Mouse (Mus musculus) kidney, adult 2 months (tissue): Measurements from ENCODE around the gene Sprr2k. TPM values are rescaled to one million over a fixed set of nuclear protein-coding genes. Genes with fewer than 3 reads are reported as not detected.

Experiments used
- DNase-seq: peaks from one replicate; pipeline ENCODE4 v3.0.0; 2021
- H3K27ac ChIP-seq: fragments of 200-500 bp; 2 replicates; pipeline ENCODE4 v1.5.1; 2012; ENCODE audit warnings: low read depth, low read length, control low read depth, inconsistent platforms; ENCODE audit not compliant: insufficient read depth
- H3K27me3 ChIP-seq: fragments of 200-500 bp; replicated peaks from 2 replicates; pipeline ENCODE4 v1.6.1; 2012; ENCODE audit warnings: mild to moderate bottlenecking, moderate library complexity, low read length, inconsistent platforms; ENCODE audit not compliant: control insufficient read depth, insufficient read depth
- H3K36me3 ChIP-seq: fragments of 200-500 bp; 2 replicates; pipeline ENCODE4 v1.6.1; 2012; ENCODE audit warnings: mild to moderate bottlenecking, moderate library complexity, low read length, inconsistent platforms; ENCODE audit not compliant: control insufficient read depth, insufficient read depth
- H3K4me1 ChIP-seq: fragments of 200-500 bp; 2 replicates; pipeline ENCODE4 v1.6.1; 2011; ENCODE audit warnings: low read length; ENCODE audit not compliant: control insufficient read depth, insufficient read depth
- H3K4me3 ChIP-seq: fragments of 200-500 bp; 2 replicates; pipeline ENCODE4 v1.5.1; 2011; ENCODE audit warnings: mild to moderate bottlenecking, low read depth, low read length, control low read depth; ENCODE audit not compliant: insufficient read depth
- CTCF ChIP-seq: fragments of 200-500 bp; conservative IDR thresholded peaks from 2 replicates; pipeline ENCODE4 v1.5.1; 2011; ENCODE audit warnings: low read depth, mild to moderate bottlenecking, control low read depth, low read length, moderate library complexity, mixed read lengths; ENCODE audit not compliant: insufficient read depth, insufficient read length
- POLR2A ChIP-seq: fragments of 200-500 bp; IDR thresholded peaks from one replicate; pipeline ENCODE4 v1.6.1; 2011; ENCODE audit warnings: low read depth, low read length, control low read depth
- WGBS: fragments of 180-500 bp; shearing (Covaris S2); methylation state at CpG from one replicate; pipeline ENCODE4 v1.1.7; 2018; 5-methylcytosine and 5-hydroxymethylcytosine counted together
- polyA plus RNA-seq: library from polyadenylated mRNA; depleted of rRNA; stranded (reverse); fragments of >200 nt; gene quantifications from 2 replicates; pipeline ENCODE4 v1.2.3, GENCODE M21; 2012; rRNA removed

Sprr2k gene
- polyA plus RNA-seq = not detected in 2 replicates

DNA sequence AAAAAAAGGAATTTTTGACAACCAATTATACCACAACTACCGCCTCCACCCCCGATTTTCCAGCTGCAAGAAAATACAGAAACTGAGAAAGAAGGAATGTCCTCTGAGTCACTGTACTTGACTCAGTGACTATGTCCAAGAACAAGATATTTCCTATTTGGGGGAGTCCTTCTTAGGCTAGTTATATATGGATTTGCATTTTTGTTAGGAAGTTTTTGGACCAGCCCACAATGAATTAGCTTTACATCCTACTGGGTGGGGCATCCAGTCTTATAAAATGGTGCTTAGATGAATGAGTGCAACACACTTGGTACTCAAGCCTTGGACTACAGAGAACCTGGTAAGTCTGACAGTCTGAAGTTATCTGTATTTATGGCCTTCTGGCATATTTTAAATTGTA, at the start of gene Sprr2k:
TSS of gene Sprr2k (plus strand) at position 301 of the 400 bp plus-strand sequence.
- no peaks in the 10 kb centered on the region for H3K4me1 ChIP-seq
- no peak within 1 kb of the TSS for H3K4me3 ChIP-seq
- H3K27ac ChIP-seq = no peak within 1 kb of the TSS
- no peak for TF ChIP-seq CTCF
- no peak for TF ChIP-seq POLR2A
- no peak for DNase-seq
- 85% methylated on average over 2 of the region's 2 CpGs for WGBS
- no peaks in the 10 kb centered on the region for H3K36me3 ChIP-seq
- H3K27me3 ChIP-seq = no peaks in the 10 kb centered on the region

DNA sequence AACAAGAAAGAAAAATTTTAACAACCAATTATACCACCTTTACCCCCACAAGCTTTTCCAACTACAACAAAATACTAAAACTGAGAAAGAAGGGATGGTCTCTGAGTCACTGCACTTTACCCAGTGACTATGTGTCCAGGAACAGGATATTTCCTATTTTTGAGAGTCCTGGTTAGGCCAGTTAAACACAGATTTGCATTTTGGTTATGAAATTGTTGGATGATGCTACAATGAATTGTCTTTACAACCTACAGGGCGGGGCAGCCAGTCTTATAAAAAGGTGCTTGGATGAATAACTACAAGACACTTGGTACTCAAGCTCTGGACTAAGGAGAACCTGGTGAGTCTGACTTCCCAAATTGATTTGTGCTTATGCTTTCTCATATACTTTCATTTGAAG, 47.0 kb upstream of the Sprr2k start, which contains the start of gene Sprr2h:
TSS of gene Sprr2h (plus strand) at position 301 of the 400 bp plus-strand sequence.
- no peak within 1 kb of the TSS for H3K4me3 ChIP-seq
- H3K27me3 ChIP-seq = no peaks in the 10 kb centered on the region
- no peaks in the 10 kb centered on the region for H3K4me1 ChIP-seq
- WGBS = 92% methylated on average over 1 of the region's 1 CpGs
- H3K36me3 ChIP-seq = no peaks in the 10 kb centered on the region
- no peak for TF ChIP-seq POLR2A
- no peak for TF ChIP-seq CTCF
- DNase-seq = no peak
- H3K27ac ChIP-seq = no peak within 1 kb of the TSS

DNA sequence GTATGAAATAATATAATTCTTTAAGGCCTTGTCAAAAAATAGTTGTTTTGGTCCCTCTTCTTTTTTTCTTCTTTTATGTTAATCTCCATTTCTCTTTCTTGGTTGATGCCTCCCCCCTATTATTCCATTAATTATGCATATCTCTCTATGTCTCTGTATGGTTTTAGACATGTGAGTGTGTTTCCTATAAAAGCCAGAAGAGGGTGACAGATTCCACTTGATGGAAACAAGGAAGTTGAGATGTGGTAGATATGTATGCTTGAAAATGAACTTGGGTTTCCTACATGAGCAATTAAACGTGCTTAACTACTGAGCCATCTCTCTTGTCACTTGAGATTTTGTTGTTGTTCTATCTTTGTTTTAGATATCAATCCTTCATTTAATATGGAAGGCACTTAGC, 38.1 kb upstream of the Sprr2k start:
- Histone ChIP-seq H3K4me3 (no peak overlapping the region), H3K27me3 (no peaks in the 10 kb centered on the region), H3K27ac (no peak overlapping the region), H3K4me1 (no peaks in the 10 kb centered on the region), H3K36me3 (no peaks in the 10 kb centered on the region)
- WGBS = 36% methylated on average over 1 of the region's 1 CpGs
- TF ChIP-seq CTCF (no peak), POLR2A (no peak)
- no peak for DNase-seq

DNA sequence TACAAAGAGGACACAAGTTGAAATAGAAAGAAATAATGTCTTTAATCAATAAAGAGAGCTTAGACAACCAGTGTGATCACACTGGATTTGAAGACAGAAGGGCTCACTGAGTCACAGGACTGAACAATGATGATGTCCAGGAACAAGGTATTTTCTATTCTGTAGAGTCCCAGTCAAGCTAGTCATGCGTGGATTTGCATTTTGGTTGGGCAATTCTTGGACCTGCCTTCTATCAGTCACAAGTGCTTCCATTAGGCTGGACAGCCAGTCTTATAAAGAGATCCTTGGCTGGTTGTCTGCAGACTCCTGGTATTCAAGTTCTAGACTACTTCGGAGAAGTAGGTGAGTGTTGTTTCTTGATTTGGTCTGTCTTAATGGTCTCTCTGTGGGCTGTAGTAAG, 24.7 kb upstream of the Sprr2k start, which contains the start of gene Sprr2i:
TSS of gene Sprr2i (plus strand) at position 301 of the 400 bp plus-strand sequence.
- no peak for TF ChIP-seq CTCF
- no peak for TF ChIP-seq POLR2A
- no peak for DNase-seq
- H3K4me3 ChIP-seq = no peak within 1 kb of the TSS
- WGBS = 92% methylated on average over 2 of the region's 2 CpGs
- H3K27me3 ChIP-seq = no peaks in the 10 kb centered on the region
- H3K4me1 ChIP-seq = no peaks in the 10 kb centered on the region
- H3K27ac ChIP-seq = no peak within 1 kb of the TSS
- no peaks in the 10 kb centered on the region for H3K36me3 ChIP-seq

DNA sequence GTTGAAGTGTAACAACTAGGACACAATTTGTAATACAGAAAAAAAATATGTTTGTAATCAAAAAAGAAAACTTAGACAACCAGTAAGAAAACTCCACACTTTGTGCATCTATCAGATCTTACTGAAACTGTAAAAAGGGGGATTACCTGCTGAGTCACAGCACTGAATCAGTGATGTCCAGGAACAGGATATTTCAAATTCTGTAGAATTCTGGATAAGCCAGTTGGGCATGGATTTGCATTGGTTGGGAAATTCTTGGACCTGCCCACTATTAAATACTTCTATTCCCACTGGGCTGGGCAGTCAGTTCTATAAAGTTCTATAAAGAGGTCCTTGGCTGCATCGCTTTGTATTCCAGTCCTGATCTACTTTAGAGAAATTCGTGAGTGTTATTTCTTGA, 14.6 kb upstream of the Sprr2k start, which contains the start of gene Sprr2j-ps:
TSS of gene Sprr2j-ps (plus strand) at position 301 of the 400 bp plus-strand sequence.
- 91% methylated on average over 2 of the region's 2 CpGs for WGBS
- no peak for TF ChIP-seq POLR2A
- TF ChIP-seq CTCF = no peak
- Histone ChIP-seq H3K4me1 (no peaks in the 10 kb centered on the region), H3K27me3 (no peaks in the 10 kb centered on the region), H3K27ac (no peak within 1 kb of the TSS), H3K4me3 (no peak within 1 kb of the TSS), H3K36me3 (no peaks in the 10 kb centered on the region)
- DNase-seq = no peak

DNA sequence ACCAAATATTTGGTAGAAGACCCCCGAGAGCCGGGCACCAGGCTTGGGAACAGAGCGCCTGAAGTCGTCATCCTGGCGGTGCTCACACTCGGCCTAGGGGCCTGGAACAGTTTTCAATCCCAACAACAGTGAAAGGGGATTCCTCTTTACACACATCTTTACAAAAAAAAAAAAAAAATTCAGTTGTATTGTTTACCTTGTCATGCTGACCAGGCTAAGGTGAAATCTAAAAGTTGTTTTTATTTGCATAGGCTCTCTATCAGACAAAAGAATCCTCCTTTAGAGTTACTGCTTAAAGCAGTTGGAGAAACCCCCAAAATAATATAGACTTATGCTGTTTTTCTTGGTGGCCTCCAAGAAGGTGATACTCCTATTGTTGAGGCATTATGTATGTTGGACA, 3.1 kb upstream of the Sprr2k start, which contains the start of gene Gm9774:
TSS of gene Gm9774 (minus strand) at position 101 of the 400 bp plus-strand sequence.
- H3K27me3 ChIP-seq = no peaks in the 10 kb centered on the region
- H3K27ac ChIP-seq = no peak within 1 kb of the TSS
- H3K36me3 ChIP-seq = no peaks in the 10 kb centered on the region
- 86% methylated on average over 6 of the region's 6 CpGs for WGBS
- H3K4me1 ChIP-seq = no peaks in the 10 kb centered on the region
- TF ChIP-seq CTCF (no peak), POLR2A (no peak)
- no peak within 1 kb of the TSS for H3K4me3 ChIP-seq
- no peak for DNase-seq

DNA sequence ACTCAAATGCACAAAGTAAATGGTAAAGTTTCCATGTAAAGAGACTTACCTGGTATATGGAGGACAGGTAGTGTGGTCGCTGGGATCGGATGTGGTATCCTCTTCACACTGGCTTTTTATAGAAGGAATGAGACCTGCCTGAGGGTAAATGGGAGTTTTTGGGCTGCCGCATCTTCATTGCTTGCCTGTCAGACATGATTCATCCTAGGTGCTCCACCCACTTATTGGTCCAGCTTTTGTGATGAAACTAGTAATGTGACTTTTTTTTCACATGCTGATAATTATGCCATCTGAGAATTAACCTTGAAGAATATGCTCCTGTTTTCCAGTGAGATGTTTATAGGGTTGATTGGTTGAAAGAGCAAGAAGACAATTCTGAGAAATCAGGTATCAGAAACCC, 6.3 kb downstream of the Sprr2k start, which contains the start of gene Sprr1b:
TSS of gene Sprr1b (minus strand) at position 101 of the 400 bp plus-strand sequence.
- TF ChIP-seq CTCF = no peak
- TF ChIP-seq POLR2A = no peak
- Histone ChIP-seq H3K27me3 (no peaks in the 10 kb centered on the region), H3K27ac (no peak within 1 kb of the TSS), H3K36me3 (no peaks in the 10 kb centered on the region), H3K4me3 (no peak within 1 kb of the TSS), H3K4me1 (no peaks in the 10 kb centered on the region)
- no peak for DNase-seq
- 96% methylated on average over 3 of the region's 3 CpGs for WGBS
